Mouse (Mus musculus): Measurements from ENCODE around the gene Gmpr. TPM values are rescaled to one million over a fixed set of nuclear protein-coding genes. Genes with fewer than 3 reads are reported as not detected.

Gene Gmpr
- polyA plus RNA-seq, 1 experiment from 2014 or later, result 219 TPM

DNA sequence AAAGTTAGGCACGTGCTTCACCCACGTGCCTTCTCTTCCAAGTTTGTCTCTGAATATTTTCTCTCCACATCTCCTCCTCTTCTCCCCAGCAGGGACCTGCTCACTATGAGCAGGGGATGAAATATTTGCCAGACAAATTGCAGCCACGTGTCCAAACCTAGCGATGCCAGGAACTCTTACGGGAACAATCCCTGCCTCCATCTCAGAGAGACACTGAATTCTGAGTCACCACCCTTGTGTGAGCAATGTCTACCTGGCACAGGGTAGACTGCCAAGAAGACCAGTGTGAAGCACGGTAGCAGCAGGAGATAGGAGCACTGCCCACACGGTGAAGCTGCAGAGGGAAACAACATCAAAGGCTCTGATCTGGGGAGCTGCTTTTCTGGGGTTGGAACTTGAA is 62.7 kb downstream of the Gmpr start:
- H3K27me3 ChIP-seq (ENCODE audit: control insufficient read depth, insufficient read depth, low read length), result no peaks in the 10 kb centered on the region
- 41% methylated on average over 7 of the region's 7 CpGs for WGBS

GRCm38 (mm10) chr13:45571795-45572262 is 64.6 kb downstream of the Gmpr start:
- peak overlapping the region; percentile 5; the same call in 1 of the 2 replicates for H3K4me3 ChIP-seq (ENCODE audit: low read length)
- no peak overlapping the region for H3K27ac ChIP-seq (ENCODE audit: low read length)
- H3K4me1 ChIP-seq (ENCODE audit: control insufficient read depth, insufficient read depth, low read length), result peaks cover 21% of the 10 kb centered on the region
- H3K9me3 ChIP-seq (replicated peaks; ENCODE audit: control insufficient read depth, low read length), result no peaks in the 10 kb centered on the region
- peaks cover 5% of the 10 kb centered on the region; the same call in 1 of the 2 replicates for H3K36me3 ChIP-seq (ENCODE audit: control insufficient read depth, insufficient read depth)
- no peak for ATAC-seq (replicated peaks; ENCODE audit: extremely low read depth, insufficient read depth, low FRiP score)
- H3K4me2 ChIP-seq (ENCODE audit: low read depth, low read length), result peak overlapping the region; percentile 48
- H3K9ac ChIP-seq (ENCODE audit: low read length), result no peak overlapping the region
- no peaks in the 10 kb centered on the region for H3K27me3 ChIP-seq (ENCODE audit: control insufficient read depth, insufficient read depth, low read length)
- 2% methylated on average over 6 of the region's 6 CpGs for WGBS

More for the DNA sequence above, 62.7 kb downstream of the Gmpr start:
- ATAC-seq (replicated peaks; ENCODE audit: extremely low read depth, insufficient read depth, low FRiP score), result no peak
- no peak overlapping the region for H3K9ac ChIP-seq (ENCODE audit: low read length)
- H3K4me2 ChIP-seq (ENCODE audit: low read depth, low read length), result no peak overlapping the region
- no peak overlapping the region for H3K27ac ChIP-seq (ENCODE audit: low read length)
- peaks cover 11% of the 10 kb centered on the region for H3K36me3 ChIP-seq (ENCODE audit: control insufficient read depth, insufficient read depth)
- H3K4me1 ChIP-seq (ENCODE audit: control insufficient read depth, insufficient read depth, low read length), result peaks cover 13% of the 10 kb centered on the region
- no peak overlapping the region for H3K4me3 ChIP-seq (ENCODE audit: low read length)
- no peaks in the 10 kb centered on the region for H3K9me3 ChIP-seq (replicated peaks; ENCODE audit: control insufficient read depth, low read length)

- H3K9me3 ChIP-seq (replicated peaks; ENCODE audit: control insufficient read depth, low read length), result no peaks in the 10 kb centered on the region
- H3K4me2 ChIP-seq (ENCODE audit: low read depth, low read length), result no peak overlapping the region
- peaks cover 30% of the 10 kb centered on the region for H3K4me1 ChIP-seq (ENCODE audit: control insufficient read depth, insufficient read depth, low read length)
- ATAC-seq (replicated peaks; ENCODE audit: extremely low read depth, insufficient read depth, low FRiP score), result no peak
- no peaks in the 10 kb centered on the region for H3K27me3 ChIP-seq (ENCODE audit: control insufficient read depth, insufficient read depth, low read length)
- peaks cover 3% of the 10 kb centered on the region; the same call in 1 of the 2 replicates for H3K36me3 ChIP-seq (ENCODE audit: control insufficient read depth, insufficient read depth)
- H3K9ac ChIP-seq (ENCODE audit: low read length), result no peak overlapping the region
- 27% methylated on average over 4 of the region's 4 CpGs for WGBS
- no peak overlapping the region for H3K27ac ChIP-seq (ENCODE audit: low read length)
- H3K4me3 ChIP-seq (ENCODE audit: low read length), result no peak overlapping the region
Measured at GRCm38 (mm10) chr13:45572768-45573167, 65.5 kb downstream of the Gmpr start.

GRCm38 (mm10) chr13:45576185-45576584 is 68.9 kb downstream of the Gmpr start:
- WGBS, result 46% methylated on average over 4 of the region's 4 CpGs
- no peaks in the 10 kb centered on the region for H3K36me3 ChIP-seq (ENCODE audit: control insufficient read depth, insufficient read depth)
- H3K4me3 ChIP-seq (ENCODE audit: low read length), result no peak overlapping the region
- H3K27ac ChIP-seq (ENCODE audit: low read length), result peak overlapping the region; percentile 86
- H3K4me2 ChIP-seq (ENCODE audit: low read depth, low read length), result peak overlapping the region; percentile 21; the same call in 1 of the 2 replicates
- no peaks in the 10 kb centered on the region for H3K27me3 ChIP-seq (ENCODE audit: control insufficient read depth, insufficient read depth, low read length)
- peak; percentile 71 for ATAC-seq (replicated peaks; ENCODE audit: extremely low read depth, insufficient read depth, low FRiP score)
- H3K9me3 ChIP-seq (replicated peaks; ENCODE audit: control insufficient read depth, low read length), result no peaks in the 10 kb centered on the region
- H3K9ac ChIP-seq (ENCODE audit: low read length), result peak overlapping the region; percentile 3; the same call in 1 of the 2 replicates
- H3K4me1 ChIP-seq (ENCODE audit: control insufficient read depth, insufficient read depth, low read length), result peaks cover 33% of the 10 kb centered on the region

DNA sequence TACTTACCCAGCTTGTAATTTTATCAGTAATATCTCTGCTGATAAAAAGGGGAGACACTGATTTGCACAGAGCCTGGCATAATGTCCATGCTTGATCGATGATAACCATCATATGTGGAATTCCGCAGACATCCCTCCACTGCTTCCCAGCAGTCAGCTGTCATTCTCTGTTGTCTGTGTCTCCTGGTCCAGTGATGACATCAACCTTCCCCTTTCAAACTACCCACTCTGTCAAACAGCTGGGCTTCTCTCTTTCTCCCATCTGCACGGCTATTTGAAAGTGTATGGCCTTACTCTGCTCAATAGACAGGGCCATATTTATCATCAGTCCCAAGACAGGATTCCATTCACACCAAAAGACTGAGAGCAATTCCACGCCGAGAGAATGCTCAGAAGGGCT is 70.1 kb downstream of the Gmpr start:
- no peaks in the 10 kb centered on the region for H3K27me3 ChIP-seq (ENCODE audit: control insufficient read depth, insufficient read depth, low read length)
- H3K9ac ChIP-seq (ENCODE audit: low read length), result no peak overlapping the region
- H3K9me3 ChIP-seq (replicated peaks; ENCODE audit: control insufficient read depth, low read length), result no peaks in the 10 kb centered on the region
- no peak for ATAC-seq (replicated peaks; ENCODE audit: extremely low read depth, insufficient read depth, low FRiP score)
- no peak overlapping the region for H3K4me2 ChIP-seq (ENCODE audit: low read depth, low read length)
- WGBS, result 31% methylated on average over 5 of the region's 5 CpGs
- H3K27ac ChIP-seq (ENCODE audit: low read length), result peak overlapping the region; percentile 33; the same call in 1 of the 2 replicates
- H3K4me3 ChIP-seq (ENCODE audit: low read length), result no peak overlapping the region
- H3K36me3 ChIP-seq (ENCODE audit: control insufficient read depth, insufficient read depth), result no peaks in the 10 kb centered on the region
- H3K4me1 ChIP-seq (ENCODE audit: control insufficient read depth, insufficient read depth, low read length), result peaks cover 27% of the 10 kb centered on the region

- Histone ChIP-seq H3K27me3 (ENCODE audit: control insufficient read depth, insufficient read depth, low read length) (no peaks in the 10 kb centered on the region), H3K4me3 (ENCODE audit: low read length) (no peak overlapping the region), H3K9me3 (replicated peaks; ENCODE audit: control insufficient read depth, low read length) (no peaks in the 10 kb centered on the region), H3K4me1 (ENCODE audit: control insufficient read depth, insufficient read depth, low read length) (peaks cover 24% of the 10 kb centered on the region), H3K27ac (ENCODE audit: low read length) (peak overlapping the region; percentile 33; the same call in 1 of the 2 replicates), H3K4me2 (ENCODE audit: low read depth, low read length) (no peak overlapping the region), H3K9ac (ENCODE audit: low read length) (no peak overlapping the region), H3K36me3 (ENCODE audit: control insufficient read depth, insufficient read depth) (no peaks in the 10 kb centered on the region)
- WGBS, result 32% methylated on average over 2 of the region's 2 CpGs
- 0 out of 2 replicates have a peak, but pooled peaks have one; percentile 42 for ATAC-seq (replicated peaks; ENCODE audit: extremely low read depth, insufficient read depth, low FRiP score)
Measured at GRCm38 (mm10) chr13:45577784-45578183, 70.5 kb downstream of the Gmpr start.

GRCm38 (mm10) chr13:45579751-45580150 is 72.5 kb downstream of the Gmpr start:
- 71% methylated on average over 3 of the region's 3 CpGs for WGBS
- Histone ChIP-seq H3K4me3 (ENCODE audit: low read length) (no peak overlapping the region), H3K27ac (ENCODE audit: low read length) (no peak overlapping the region), H3K4me2 (ENCODE audit: low read depth, low read length) (no peak overlapping the region), H3K9ac (ENCODE audit: low read length) (no peak overlapping the region), H3K4me1 (ENCODE audit: control insufficient read depth, insufficient read depth, low read length) (peaks cover 24% of the 10 kb centered on the region), H3K36me3 (ENCODE audit: control insufficient read depth, insufficient read depth) (no peaks in the 10 kb centered on the region), H3K27me3 (ENCODE audit: control insufficient read depth, insufficient read depth, low read length) (no peaks in the 10 kb centered on the region), H3K9me3 (replicated peaks; ENCODE audit: control insufficient read depth, low read length) (0 out of 2 replicates have a peak, but pooled peaks cover 3% of the 10 kb centered on the region)
- ATAC-seq (replicated peaks; ENCODE audit: extremely low read depth, insufficient read depth, low FRiP score), result no peak

- ATAC-seq (replicated peaks; ENCODE audit: extremely low read depth, insufficient read depth, low FRiP score), result no peak
- H3K27ac ChIP-seq (ENCODE audit: low read length), result no peak overlapping the region
- no peaks in the 10 kb centered on the region for H3K36me3 ChIP-seq (ENCODE audit: control insufficient read depth, insufficient read depth)
- WGBS, result 76% methylated on average over 12 of the region's 12 CpGs
- 0 out of 2 replicates have a peak, but pooled peaks cover 3% of the 10 kb centered on the region for H3K9me3 ChIP-seq (replicated peaks; ENCODE audit: control insufficient read depth, low read length)
- H3K27me3 ChIP-seq (ENCODE audit: control insufficient read depth, insufficient read depth, low read length), result no peaks in the 10 kb centered on the region
- H3K4me2 ChIP-seq (ENCODE audit: low read depth, low read length), result no peak overlapping the region
- no peak overlapping the region for H3K4me3 ChIP-seq (ENCODE audit: low read length)
- H3K4me1 ChIP-seq (ENCODE audit: control insufficient read depth, insufficient read depth, low read length), result peaks cover 10% of the 10 kb centered on the region
- no peak overlapping the region for H3K9ac ChIP-seq (ENCODE audit: low read length)
Measured at GRCm38 (mm10) chr13:45582294-45582693, 75.0 kb downstream of the Gmpr start.

DNA sequence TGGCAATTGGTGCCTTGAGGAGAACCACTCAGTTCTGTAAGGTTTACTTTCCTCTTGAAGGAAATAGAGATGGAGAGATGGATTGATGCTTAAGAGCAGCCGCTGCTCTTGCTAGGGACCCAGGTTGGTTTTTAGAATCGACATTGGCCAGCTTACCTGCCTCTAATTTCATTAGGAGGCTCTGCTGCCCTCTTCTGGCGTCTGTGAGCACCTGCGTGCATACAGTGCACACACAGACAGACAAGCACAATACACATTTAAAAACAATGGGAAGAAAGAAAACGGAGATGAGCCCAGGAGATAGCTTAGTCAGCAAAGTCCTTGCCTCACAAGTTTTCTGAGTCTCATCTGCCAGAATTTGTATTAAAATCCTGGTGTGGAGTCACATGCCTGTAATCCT is 75.8 kb downstream of the Gmpr start:
- 0 out of 2 replicates have a peak, but pooled peaks cover 3% of the 10 kb centered on the region for H3K9me3 ChIP-seq (replicated peaks; ENCODE audit: control insufficient read depth, low read length)
- H3K4me2 ChIP-seq (ENCODE audit: low read depth, low read length), result no peak overlapping the region
- WGBS, result 88% methylated on average over 5 of the region's 5 CpGs
- H3K27ac ChIP-seq (ENCODE audit: low read length), result no peak overlapping the region
- no peak overlapping the region for H3K9ac ChIP-seq (ENCODE audit: low read length)
- H3K4me3 ChIP-seq (ENCODE audit: low read length), result no peak overlapping the region
- H3K36me3 ChIP-seq (ENCODE audit: control insufficient read depth, insufficient read depth), result no peaks in the 10 kb centered on the region
- 0 out of 2 replicates have a peak, but pooled peaks cover 3% of the 10 kb centered on the region for H3K4me1 ChIP-seq (ENCODE audit: control insufficient read depth, insufficient read depth, low read length)
- no peak for ATAC-seq (replicated peaks; ENCODE audit: extremely low read depth, insufficient read depth, low FRiP score)
- H3K27me3 ChIP-seq (ENCODE audit: control insufficient read depth, insufficient read depth, low read length), result no peaks in the 10 kb centered on the region
